Comparison of ENCODE assay signal across 8 mouse cellular contexts in the genomic region with DNA sequence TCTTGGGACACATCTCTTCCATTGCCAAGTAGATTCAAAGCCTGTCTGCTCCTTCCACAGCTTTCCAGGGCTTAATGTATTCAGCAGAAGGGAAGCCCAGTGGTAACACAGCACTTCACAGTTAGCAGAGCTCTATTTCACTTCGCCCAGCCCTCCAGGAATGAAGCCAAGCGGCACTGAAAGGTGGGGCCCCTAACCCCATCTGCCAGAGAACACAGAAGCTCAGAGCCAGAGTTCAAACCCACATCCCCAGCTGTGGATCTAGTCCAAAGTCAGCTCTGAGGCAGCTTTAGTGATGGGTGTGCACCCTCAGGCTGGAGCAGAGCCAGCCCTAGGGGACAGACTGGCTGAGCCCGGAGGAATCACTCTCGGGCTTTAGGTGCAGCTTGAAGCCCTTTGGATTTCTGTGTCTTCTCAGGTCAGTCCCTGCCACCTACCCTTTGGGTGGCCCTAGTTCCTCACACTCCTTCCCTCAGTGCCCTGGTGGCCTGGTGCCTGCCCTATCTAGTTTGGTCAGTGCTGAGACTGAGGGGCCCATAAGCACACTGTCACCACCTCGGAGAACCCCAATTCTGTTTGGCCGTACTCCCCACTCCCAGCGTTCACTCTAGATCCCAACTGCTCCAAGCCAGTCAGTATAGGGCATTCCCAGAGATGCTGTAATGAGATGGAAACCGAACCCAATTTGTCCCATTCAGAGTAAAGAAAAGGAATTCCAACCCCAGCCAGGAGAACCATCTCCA. TPM values are rescaled to one million over a fixed set of nuclear protein-coding genes. Genes with fewer than 3 reads are reported as not detected.
DNase-seq lines count a peak whose midpoint lies in the region; ATAC-seq lines count a peak whose summit lies in the region.

No protein-coding gene starts in this region.

- H3K9ac ChIP-seq in forebrain, embryonic 15.5 days (replicated peaks) = no peak overlapping the region
- no peak overlapping the region for H3K9ac ChIP-seq in forebrain, embryonic 11.5 days (ENCODE audit: low read length)
- no peak overlapping the region for H3K9ac ChIP-seq in forebrain, embryonic 16.5 days (replicated peaks; ENCODE audit: low read depth, low read length)
- H3K9ac ChIP-seq in hindbrain, embryonic 13.5 days = no peak overlapping the region
- no peak overlapping the region for H3K9ac ChIP-seq in lung, embryonic 15.5 days

- no peak for DNase-seq in forebrain, embryonic 11.5 days (ENCODE audit: low spot score)
- no peak for DNase-seq in embryo, embryonic 9.5 days (ENCODE audit: extremely low spot score)
- DNase-seq in ovary, adult 18-20 months (ENCODE audit: low spot score) = no peak
- DNase-seq in right cerebral cortex, adult 18-20 months = no peak

- H3K27ac ChIP-seq in forebrain, embryonic 15.5 days (replicated peaks) = peak overlapping the region; percentile 41
- no peak overlapping the region for H3K27ac ChIP-seq in forebrain, embryonic 11.5 days (ENCODE audit: low read depth, low read length)
- H3K27ac ChIP-seq in forebrain, embryonic 16.5 days (ENCODE audit: low read length) = peak overlapping the region; percentile 6
- H3K27ac ChIP-seq in hindbrain, embryonic 13.5 days = peak overlapping the region; percentile 61
- H3K27ac ChIP-seq in lung, embryonic 15.5 days = peak overlapping the region; percentile 84

- no peak overlapping the region for H3K4me2 ChIP-seq in forebrain, embryonic 15.5 days (replicated peaks)
- no peak overlapping the region for H3K4me2 ChIP-seq in forebrain, embryonic 11.5 days (ENCODE audit: low read depth, low read length, severe bottlenecking)
- no peak overlapping the region for H3K4me2 ChIP-seq in forebrain, embryonic 16.5 days (ENCODE audit: low read length)
- no peak overlapping the region for H3K4me2 ChIP-seq in hindbrain, embryonic 13.5 days
- no peak overlapping the region for H3K4me2 ChIP-seq in lung, embryonic 15.5 days

- WGBS in forebrain, embryonic 15.5 days = 72% methylated on average over 8 of the region's 8 CpGs
- 78% methylated on average over 8 of the region's 8 CpGs for WGBS in forebrain, embryonic 11.5 days
- WGBS in forebrain, embryonic 16.5 days = 62% methylated on average over 8 of the region's 8 CpGs
- WGBS in hindbrain, embryonic 13.5 days = 74% methylated on average over 8 of the region's 8 CpGs
- WGBS in lung, embryonic 15.5 days = 56% methylated on average over 8 of the region's 8 CpGs

- H3K9me3 ChIP-seq in forebrain, embryonic 15.5 days = no peaks in the 10 kb centered on the region
- no peaks in the 10 kb centered on the region for H3K9me3 ChIP-seq in forebrain, embryonic 11.5 days (ENCODE audit: control insufficient read depth, low read length)
- H3K9me3 ChIP-seq in forebrain, embryonic 16.5 days (ENCODE audit: control insufficient read depth, low read length) = no peaks in the 10 kb centered on the region
- no peaks in the 10 kb centered on the region for H3K9me3 ChIP-seq in hindbrain, embryonic 13.5 days
- H3K9me3 ChIP-seq in lung, embryonic 15.5 days = no peaks in the 10 kb centered on the region

- no peaks in the 10 kb centered on the region for H3K36me3 ChIP-seq in forebrain, embryonic 15.5 days
- H3K36me3 ChIP-seq in forebrain, embryonic 11.5 days (ENCODE audit: control insufficient read depth, insufficient read depth, low read length) = no peaks in the 10 kb centered on the region
- H3K36me3 ChIP-seq in forebrain, embryonic 16.5 days (ENCODE audit: control insufficient read depth, insufficient read depth) = no peaks in the 10 kb centered on the region
- no peaks in the 10 kb centered on the region for H3K36me3 ChIP-seq in hindbrain, embryonic 13.5 days
- no peaks in the 10 kb centered on the region for H3K36me3 ChIP-seq in lung, embryonic 15.5 days

- H3K27me3 ChIP-seq in forebrain, embryonic 15.5 days = no peaks in the 10 kb centered on the region
- H3K27me3 ChIP-seq in forebrain, embryonic 11.5 days (ENCODE audit: control insufficient read depth, insufficient read depth, low read length) = no peaks in the 10 kb centered on the region
- H3K27me3 ChIP-seq in forebrain, embryonic 16.5 days (replicated peaks; ENCODE audit: control insufficient read depth, insufficient read depth, low read length) = no peaks in the 10 kb centered on the region
- H3K27me3 ChIP-seq in hindbrain, embryonic 13.5 days = 0 out of 2 replicates have a peak, but pooled peaks cover 3% of the 10 kb centered on the region
- no peaks in the 10 kb centered on the region for H3K27me3 ChIP-seq in lung, embryonic 15.5 days

- H3K4me3 ChIP-seq in forebrain, embryonic 15.5 days = no peak overlapping the region
- H3K4me3 ChIP-seq in forebrain, embryonic 11.5 days (ENCODE audit: low read depth, low read length) = no peak overlapping the region
- H3K4me3 ChIP-seq in forebrain, embryonic 16.5 days (replicated peaks; ENCODE audit: low read length) = no peak overlapping the region
- no peak overlapping the region for H3K4me3 ChIP-seq in hindbrain, embryonic 13.5 days
- no peak overlapping the region for H3K4me3 ChIP-seq in lung, embryonic 15.5 days

- ATAC-seq in forebrain, embryonic 15.5 days (replicated peaks) = peak; percentile 41; the same call in 1 of the 2 replicates
- ATAC-seq in forebrain, embryonic 11.5 days (replicated peaks; ENCODE audit: low FRiP score) = no peak
- peak; percentile 28; the same call in 1 of the 2 replicates for ATAC-seq in forebrain, embryonic 16.5 days
- peak; percentile 49 for ATAC-seq in hindbrain, embryonic 13.5 days (ENCODE audit: low FRiP score)
- ATAC-seq in lung, embryonic 15.5 days (ENCODE audit: borderline replicate concordance, extremely low read depth, low FRiP score, low TSS enrichment) = peak; percentile 50

- peaks cover 21% of the 10 kb centered on the region for H3K4me1 ChIP-seq in forebrain, embryonic 15.5 days
- H3K4me1 ChIP-seq in forebrain, embryonic 11.5 days (replicated peaks; ENCODE audit: control insufficient read depth, insufficient read depth, low read length) = no peaks in the 10 kb centered on the region
- peaks cover 19% of the 10 kb centered on the region for H3K4me1 ChIP-seq in forebrain, embryonic 16.5 days (replicated peaks; ENCODE audit: control insufficient read depth, insufficient read depth, low read length)
- peaks cover 26% of the 10 kb centered on the region for H3K4me1 ChIP-seq in hindbrain, embryonic 13.5 days (replicated peaks)
- peaks cover 41% of the 10 kb centered on the region for H3K4me1 ChIP-seq in lung, embryonic 15.5 days

RNA-seq across cellular contexts. Expression of gene Lrrc32, which starts 34.2 kb away (rescaled TPM):
- polyA plus RNA-seq in forebrain, embryonic 15.5 days (2015; fragmentation: Nextera tagmentation; extraction: Ambion mirVana) = 2.3 and 2.4 TPM in 2 replicates
- 4.4 and 5.2 TPM in 2 replicates for polyA plus RNA-seq in forebrain, embryonic 11.5 days (2014; fragmentation: Nextera tagmentation; extraction: Ambion mirVana)
- polyA plus RNA-seq in forebrain, embryonic 16.5 days (2015; fragmentation: Nextera tagmentation; extraction: Ambion mirVana) = 2.6 and 2.8 TPM in 2 replicates
- 3.1 and 3.9 TPM in 2 replicates for polyA plus RNA-seq in hindbrain, embryonic 13.5 days (2015; fragmentation: Nextera tagmentation; extraction: Ambion mirVana)
- polyA plus RNA-seq in lung, embryonic 15.5 days (2015; fragmentation: Nextera tagmentation; extraction: Ambion mirVana) = 4.8 and 5.5 TPM in 2 replicates
